Mouse (Mus musculus) lung, embryonic 16.5 days (tissue): ENCODE data around the gene 1700034J05Rik. TPM values are rescaled to one million over a fixed set of nuclear protein-coding genes. Genes with fewer than 3 reads are reported as not detected.

Experiments used
- ATAC-seq: fragments of 200-750 bp; cut with Nextera tagmentation; 2 replicates; pipeline ENCODE4 v1.8.0; 2017; ENCODE audit warnings: low read depth, mild to moderate bottlenecking, moderate library complexity
- H3K27ac ChIP-seq: fragments of 300-500 bp; sonication (generic); 2 replicates; pipeline ENCODE4 v1.5.1; 2014; ENCODE audit warnings: mild to moderate bottlenecking, control low read depth, low read length
- H3K27me3 ChIP-seq: fragments of 300-500 bp; sonication (generic); 2 replicates; pipeline ENCODE4 v1.6.1; 2014; ENCODE audit warnings: low read depth, low read length, mixed read lengths; ENCODE audit not compliant: control insufficient read depth, insufficient read depth
- H3K36me3 ChIP-seq: fragments of 300-500 bp; sonication (generic); 2 replicates; pipeline ENCODE4 v1.6.1; 2014; ENCODE audit warnings: low read length; ENCODE audit not compliant: control insufficient read depth, insufficient read depth
- H3K4me1 ChIP-seq: fragments of 300-500 bp; sonication (generic); replicated peaks from 2 replicates; pipeline ENCODE4 v1.6.1; 2014; ENCODE audit warnings: low read length, mixed read lengths; ENCODE audit not compliant: control insufficient read depth, insufficient read depth
- H3K4me2 ChIP-seq: fragments of 300-500 bp; sonication (generic); 2 replicates; pipeline ENCODE4 v1.6.1; 2014; ENCODE audit warnings: low read depth, low read length, control low read depth
- H3K4me3 ChIP-seq: fragments of 300-500 bp; sonication (generic); 2 replicates; pipeline ENCODE4 v1.5.1; 2014; ENCODE audit warnings: mild to moderate bottlenecking, low read length, control low read depth
- H3K9ac ChIP-seq: fragments of 300-500 bp; sonication (generic); 2 replicates; pipeline ENCODE4 v1.6.1; 2014; ENCODE audit warnings: low read length, control low read depth
- H3K9me3 ChIP-seq: fragments of 300-500 bp; sonication (generic); 2 replicates; pipeline ENCODE4 v1.6.1; 2016; ENCODE audit warnings: low read length; ENCODE audit not compliant: control insufficient read depth
- WGBS: fragments of 180-500 bp; shearing (Covaris S2); extraction: QIAGEN DNeasy Blood & Tissue Kit; methylation state at CpG from one replicate; pipeline ENCODE4 v1.1.7; 2014; 5-methylcytosine and 5-hydroxymethylcytosine counted together
- polyA plus RNA-seq: library from polyadenylated mRNA; unstranded; fragments of >200 nt; fragmentation: Nextera tagmentation; extraction: Ambion mirVana; gene quantifications from 2 replicates; pipeline ENCODE4 v1.2.1, GENCODE M21; 2015

The 1700034J05Rik gene
- polyA plus RNA-seq, 1 experiment from 2014 or later = 0.20 TPM

- H3K4me3 ChIP-seq = no peak overlapping the region
- WGBS = 68% methylated on average over 9 of the region's 9 CpGs
- ATAC-seq = no peak
- no peak overlapping the region for H3K4me2 ChIP-seq
- H3K27me3 ChIP-seq = no peaks in the 10 kb centered on the region
- no peak overlapping the region for H3K9ac ChIP-seq
- no peak overlapping the region for H3K27ac ChIP-seq
- H3K4me1 ChIP-seq = peaks cover 4% of the 10 kb centered on the region; the same call in 1 of the 2 replicates
- no peaks in the 10 kb centered on the region for H3K36me3 ChIP-seq
- no peaks in the 10 kb centered on the region for H3K9me3 ChIP-seq
Measured at GRCm38 (mm10) chr6:146959908-146960680, 5.9 kb upstream of the 1700034J05Rik start.

GRCm38 (mm10) chr6:146958694-146959093 lies 4.5 kb upstream of the 1700034J05Rik start:
- Histone ChIP-seq H3K27ac (no peak overlapping the region), H3K4me3 (no peak overlapping the region), H3K36me3 (no peaks in the 10 kb centered on the region), H3K4me2 (no peak overlapping the region), H3K27me3 (no peaks in the 10 kb centered on the region), H3K9me3 (no peaks in the 10 kb centered on the region), H3K9ac (no peak overlapping the region), H3K4me1 (peaks cover 4% of the 10 kb centered on the region; the same call in 1 of the 2 replicates)
- 72% methylated on average over 1 of the region's 1 CpGs for WGBS
- ATAC-seq = no peak

- Histone ChIP-seq H3K27ac (no peak overlapping the region), H3K4me3 (no peak overlapping the region), H3K36me3 (no peaks in the 10 kb centered on the region), H3K4me1 (peaks cover 4% of the 10 kb centered on the region; the same call in 1 of the 2 replicates), H3K4me2 (no peak overlapping the region), H3K27me3 (no peaks in the 10 kb centered on the region), H3K9ac (no peak overlapping the region), H3K9me3 (no peaks in the 10 kb centered on the region)
- WGBS = 76% methylated on average over 1 of the region's 1 CpGs
- no peak for ATAC-seq
Measured at GRCm38 (mm10) chr6:146956961-146957360, 2.7 kb upstream of the 1700034J05Rik start.

- no peaks in the 10 kb centered on the region for H3K9me3 ChIP-seq
- no peaks in the 10 kb centered on the region for H3K27me3 ChIP-seq
- H3K27ac ChIP-seq = no peak overlapping the region
- no peak overlapping the region for H3K4me2 ChIP-seq
- ATAC-seq = no peak; the same call in 1 of the 2 replicates
- H3K4me1 ChIP-seq = peaks cover 2% of the 10 kb centered on the region; the same call in 1 of the 2 replicates
- 43% methylated on average over 12 of the region's 12 CpGs for WGBS
- no peak overlapping the region for H3K4me3 ChIP-seq
- no peak overlapping the region for H3K9ac ChIP-seq
- no peaks in the 10 kb centered on the region for H3K36me3 ChIP-seq
Measured at GRCm38 (mm10) chr6:146955896-146956295, 1.7 kb upstream of the 1700034J05Rik start.

- Histone ChIP-seq H3K4me3 (no peak overlapping the region), H3K4me1 (0 out of 2 replicates have a peak, but pooled peaks cover 2% of the 10 kb centered on the region), H3K27ac (no peak overlapping the region), H3K9ac (no peak overlapping the region), H3K36me3 (no peaks in the 10 kb centered on the region), H3K9me3 (no peaks in the 10 kb centered on the region), H3K27me3 (no peaks in the 10 kb centered on the region), H3K4me2 (no peak overlapping the region)
- ATAC-seq = no peak
- WGBS = 79% methylated on average over 1 of the region's 1 CpGs
Measured at GRCm38 (mm10) chr6:146955475-146955874, 1.3 kb upstream of the 1700034J05Rik start.

GRCm38 (mm10) chr6:146950454-146950832 lies 3.8 kb downstream of the 1700034J05Rik start:
- WGBS = 27% methylated on average over 1 of the region's 1 CpGs
- H3K9me3 ChIP-seq = no peaks in the 10 kb centered on the region
- H3K4me1 ChIP-seq = peaks cover 24% of the 10 kb centered on the region
- H3K4me2 ChIP-seq = no peak overlapping the region
- H3K36me3 ChIP-seq = no peaks in the 10 kb centered on the region
- ATAC-seq = no peak
- no peak overlapping the region for H3K4me3 ChIP-seq
- H3K27ac ChIP-seq = no peak overlapping the region
- H3K27me3 ChIP-seq = no peaks in the 10 kb centered on the region
- H3K9ac ChIP-seq = no peak overlapping the region

GRCm38 (mm10) chr6:146949682-146950453 lies 4.4 kb downstream of the 1700034J05Rik start:
- no peak overlapping the region for H3K27ac ChIP-seq
- peaks cover 30% of the 10 kb centered on the region for H3K4me1 ChIP-seq
- WGBS = 49% methylated on average over 10 of the region's 10 CpGs
- ATAC-seq = no peak
- no peaks in the 10 kb centered on the region for H3K27me3 ChIP-seq
- no peak overlapping the region for H3K9ac ChIP-seq
- H3K36me3 ChIP-seq = no peaks in the 10 kb centered on the region
- no peaks in the 10 kb centered on the region for H3K9me3 ChIP-seq
- no peak overlapping the region for H3K4me3 ChIP-seq
- no peak overlapping the region for H3K4me2 ChIP-seq

GRCm38 (mm10) chr6:146947186-146947585 lies 7.0 kb downstream of the 1700034J05Rik start:
- peaks cover 33% of the 10 kb centered on the region for H3K4me1 ChIP-seq
- no peaks in the 10 kb centered on the region for H3K9me3 ChIP-seq
- H3K9ac ChIP-seq = no peak overlapping the region
- H3K4me2 ChIP-seq = no peak overlapping the region
- 51% methylated on average over 4 of the region's 4 CpGs for WGBS
- ATAC-seq = no peak
- no peaks in the 10 kb centered on the region for H3K36me3 ChIP-seq
- H3K27me3 ChIP-seq = no peaks in the 10 kb centered on the region
- no peak overlapping the region for H3K27ac ChIP-seq
- H3K4me3 ChIP-seq = no peak overlapping the region

GRCm38 (mm10) chr6:146946327-146947029 lies 7.7 kb downstream of the 1700034J05Rik start:
- Histone ChIP-seq H3K4me3 (no peak overlapping the region), H3K9ac (no peak overlapping the region), H3K9me3 (no peaks in the 10 kb centered on the region), H3K27me3 (no peaks in the 10 kb centered on the region), H3K4me2 (no peak overlapping the region), H3K27ac (no peak overlapping the region), H3K36me3 (no peaks in the 10 kb centered on the region), H3K4me1 (peaks cover 31% of the 10 kb centered on the region)
- 61% methylated on average over 6 of the region's 6 CpGs for WGBS
- no peak for ATAC-seq
